Mouse (Mus musculus): Measurements from ENCODE around the gene Cel.
"Not testable (repeated sequence)": the region's sequence is repeated elsewhere in the genome, so short reads cannot be mapped to it uniquely, and the experiment has no call there.

DNA sequence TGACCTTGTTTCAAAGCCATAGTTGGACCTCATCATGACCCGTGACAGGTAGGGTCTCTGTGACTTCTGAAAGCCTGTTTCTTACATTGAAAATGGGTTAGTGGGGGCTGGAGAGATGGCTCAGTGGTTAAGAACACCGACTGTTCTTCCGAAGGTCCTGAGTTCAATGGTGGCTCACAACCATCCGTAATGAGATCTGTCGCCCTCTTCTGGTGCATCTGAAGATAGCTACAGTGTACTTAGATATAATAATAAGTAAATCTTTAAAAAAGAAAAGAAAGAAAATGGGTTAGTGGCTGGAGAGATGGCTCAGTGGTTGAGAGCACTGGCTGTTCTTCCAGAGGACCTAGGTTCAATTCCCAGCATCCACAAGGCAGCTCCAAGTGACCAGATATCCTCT, 51.6 kb downstream of the Cel start:
- not testable (repeated sequence) for TF ChIP-seq CTCF (IDR thresholded peaks at IDR 0.05; ENCODE audit: low read depth, low read length); POLR2A (IDR thresholded peaks at IDR 0.05; ENCODE audit: extremely low read depth, insufficient read depth, low read length)

Measured in liver, adult 2 months (tissue).